Mouse (Mus musculus) midbrain, embryonic 16.5 days (tissue): ENCODE data around the gene Samd5. TPM values are rescaled to one million over a fixed set of nuclear protein-coding genes. Genes with fewer than 3 reads are reported as not detected.

ENCODE experiments used
- ATAC-seq: fragments of 200-750 bp; cut with Nextera tagmentation; 2 replicates; pipeline ENCODE4 v1.8.0; 2017; ENCODE audit warnings: moderate TSS enrichment
- H3K27ac ChIP-seq: fragments of 300-500 bp; sonication (generic); 2 replicates; pipeline ENCODE4 v1.5.1; 2014; ENCODE audit warnings: mild to moderate bottlenecking, low read length, mixed read lengths
- H3K27me3 ChIP-seq: fragments of 300-500 bp; sonication (generic); 2 replicates; pipeline ENCODE4 v1.6.1; 2014; ENCODE audit warnings: low read depth, low read length, mixed read lengths; ENCODE audit not compliant: control insufficient read depth, insufficient read depth
- H3K36me3 ChIP-seq: fragments of 300-500 bp; sonication (generic); 2 replicates; pipeline ENCODE4 v1.6.1; 2014; ENCODE audit warnings: mild to moderate bottlenecking, low read length, moderate library complexity, mixed read lengths; ENCODE audit not compliant: control insufficient read depth, insufficient read depth
- H3K4me1 ChIP-seq: fragments of 300-500 bp; sonication (generic); 2 replicates; pipeline ENCODE4 v1.6.1; 2014; ENCODE audit warnings: mild to moderate bottlenecking, low read length, mixed read lengths; ENCODE audit not compliant: control insufficient read depth, insufficient read depth
- H3K4me2 ChIP-seq: fragments of 300-500 bp; sonication (generic); 2 replicates; pipeline ENCODE4 v1.6.1; 2014; ENCODE audit warnings: mild to moderate bottlenecking, low read length, mixed read lengths
- H3K4me3 ChIP-seq: fragments of 300-500 bp; sonication (generic); 2 replicates; pipeline ENCODE4 v1.5.1; 2014; ENCODE audit warnings: low read depth, mild to moderate bottlenecking, low read length, moderate library complexity, mixed read lengths
- H3K9ac ChIP-seq: fragments of 300-500 bp; sonication (generic); 2 replicates; pipeline ENCODE4 v1.6.1; 2014; ENCODE audit warnings: low read depth, low read length, mixed read lengths
- H3K9me3 ChIP-seq: fragments of 300-500 bp; sonication (generic); replicated peaks from 2 replicates; pipeline ENCODE4 v1.6.1; 2014; ENCODE audit warnings: mild to moderate bottlenecking, low read length, mixed read lengths; ENCODE audit not compliant: control insufficient read depth, poor library complexity, severe bottlenecking
- WGBS: fragments of 180-500 bp; shearing (Covaris S2); extraction: QIAGEN DNeasy Blood & Tissue Kit; methylation state at CpG from one replicate; pipeline ENCODE4 v1.1.7; 2014; 5-methylcytosine and 5-hydroxymethylcytosine counted together
- polyA plus RNA-seq: library from polyadenylated mRNA; unstranded; fragments of >200 nt; fragmentation: Nextera tagmentation; extraction: Ambion mirVana; gene quantifications from 2 replicates; pipeline ENCODE4 v1.2.1, GENCODE M21; 2015

Gene Samd5
- polyA plus RNA-seq, 1 experiment from 2014 or later, result 7.7 TPM

- no peaks in the 10 kb centered on the region for H3K9me3 ChIP-seq
- H3K27me3 ChIP-seq, result no peaks in the 10 kb centered on the region
- H3K27ac ChIP-seq, result no peak overlapping the region
- WGBS, result 72% methylated on average over 5 of the region's 5 CpGs
- H3K4me3 ChIP-seq, result no peak overlapping the region
- H3K4me1 ChIP-seq, result 0 out of 2 replicates have a peak, but pooled peaks cover 6% of the 10 kb centered on the region
- ATAC-seq, result no peak
- H3K4me2 ChIP-seq, result no peak overlapping the region
- H3K36me3 ChIP-seq, result no peaks in the 10 kb centered on the region
- no peak overlapping the region for H3K9ac ChIP-seq
Observed at GRCm38 (mm10) chr10:9603290-9603689, 71.7 kb downstream of the Samd5 start.

- no peak overlapping the region for H3K27ac ChIP-seq
- 0 out of 2 replicates have a peak, but pooled peaks cover 4% of the 10 kb centered on the region for H3K4me1 ChIP-seq
- H3K9me3 ChIP-seq, result no peaks in the 10 kb centered on the region
- no peak overlapping the region for H3K4me2 ChIP-seq
- no peaks in the 10 kb centered on the region for H3K27me3 ChIP-seq
- WGBS, result 86% methylated on average over 5 of the region's 5 CpGs
- ATAC-seq, result no peak
- no peak overlapping the region for H3K9ac ChIP-seq
- H3K36me3 ChIP-seq, result no peaks in the 10 kb centered on the region
- no peak overlapping the region for H3K4me3 ChIP-seq
Observed at GRCm38 (mm10) chr10:9602845-9603244, 72.2 kb downstream of the Samd5 start.

GRCm38 (mm10) chr10:9602389-9602788 is 72.6 kb downstream of the Samd5 start:
- H3K27me3 ChIP-seq, result no peaks in the 10 kb centered on the region
- 92% methylated on average over 4 of the region's 4 CpGs for WGBS
- no peak overlapping the region for H3K27ac ChIP-seq
- no peak for ATAC-seq
- H3K4me3 ChIP-seq, result no peak overlapping the region
- H3K9ac ChIP-seq, result no peak overlapping the region
- no peaks in the 10 kb centered on the region for H3K9me3 ChIP-seq
- no peak overlapping the region for H3K4me2 ChIP-seq
- H3K36me3 ChIP-seq, result no peaks in the 10 kb centered on the region
- 0 out of 2 replicates have a peak, but pooled peaks cover 2% of the 10 kb centered on the region for H3K4me1 ChIP-seq

GRCm38 (mm10) chr10:9596228-9596627 is 78.8 kb downstream of the Samd5 start:
- no peaks in the 10 kb centered on the region for H3K9me3 ChIP-seq
- no peak overlapping the region for H3K27ac ChIP-seq
- H3K4me2 ChIP-seq, result no peak overlapping the region
- peaks cover 2% of the 10 kb centered on the region; the same call in 1 of the 2 replicates for H3K4me1 ChIP-seq
- H3K4me3 ChIP-seq, result no peak overlapping the region
- ATAC-seq, result no peak
- H3K36me3 ChIP-seq, result no peaks in the 10 kb centered on the region
- 72% methylated on average over 5 of the region's 5 CpGs for WGBS
- no peaks in the 10 kb centered on the region for H3K27me3 ChIP-seq
- H3K9ac ChIP-seq, result no peak overlapping the region

- WGBS, result 88% methylated on average over 4 of the region's 4 CpGs
- Histone ChIP-seq H3K9ac (no peak overlapping the region), H3K27me3 (no peaks in the 10 kb centered on the region), H3K4me2 (no peak overlapping the region), H3K4me3 (no peak overlapping the region), H3K4me1 (peaks cover 2% of the 10 kb centered on the region; the same call in 1 of the 2 replicates), H3K36me3 (no peaks in the 10 kb centered on the region), H3K27ac (no peak overlapping the region), H3K9me3 (no peaks in the 10 kb centered on the region)
- ATAC-seq, result no peak
Observed at GRCm38 (mm10) chr10:9594666-9595065, 80.3 kb downstream of the Samd5 start.

- no peaks in the 10 kb centered on the region for H3K36me3 ChIP-seq
- H3K9me3 ChIP-seq, result no peaks in the 10 kb centered on the region
- no peak for ATAC-seq
- WGBS, result 85% methylated on average over 2 of the region's 2 CpGs
- no peak overlapping the region for H3K4me2 ChIP-seq
- H3K4me3 ChIP-seq, result no peak overlapping the region
- H3K9ac ChIP-seq, result no peak overlapping the region
- no peaks in the 10 kb centered on the region for H3K4me1 ChIP-seq
- H3K27ac ChIP-seq, result no peak overlapping the region
- no peaks in the 10 kb centered on the region for H3K27me3 ChIP-seq
Observed at GRCm38 (mm10) chr10:9590606-9591005, 84.4 kb downstream of the Samd5 start.

GRCm38 (mm10) chr10:9586328-9586727 is 88.7 kb downstream of the Samd5 start:
- Histone ChIP-seq H3K9me3 (no peaks in the 10 kb centered on the region), H3K27ac (no peak overlapping the region), H3K4me1 (no peaks in the 10 kb centered on the region), H3K27me3 (no peaks in the 10 kb centered on the region), H3K4me2 (no peak overlapping the region), H3K36me3 (no peaks in the 10 kb centered on the region), H3K9ac (no peak overlapping the region), H3K4me3 (no peak overlapping the region)
- WGBS, result 92% methylated on average over 5 of the region's 5 CpGs
- no peak for ATAC-seq

- H3K27ac ChIP-seq, result no peak overlapping the region
- no peaks in the 10 kb centered on the region for H3K36me3 ChIP-seq
- H3K27me3 ChIP-seq, result no peaks in the 10 kb centered on the region
- no peaks in the 10 kb centered on the region for H3K4me1 ChIP-seq
- no peak overlapping the region for H3K9ac ChIP-seq
- no peaks in the 10 kb centered on the region for H3K9me3 ChIP-seq
- no peak overlapping the region for H3K4me2 ChIP-seq
- ATAC-seq, result no peak
- H3K4me3 ChIP-seq, result no peak overlapping the region
- 88% methylated on average over 5 of the region's 5 CpGs for WGBS
Observed at GRCm38 (mm10) chr10:9579374-9579773, 95.6 kb downstream of the Samd5 start.

GRCm38 (mm10) chr10:9575605-9576004 is 99.4 kb downstream of the Samd5 start:
- Histone ChIP-seq H3K9ac (no peak overlapping the region), H3K4me2 (no peak overlapping the region), H3K9me3 (no peaks in the 10 kb centered on the region), H3K4me3 (no peak overlapping the region), H3K27ac (no peak overlapping the region), H3K36me3 (no peaks in the 10 kb centered on the region), H3K4me1 (no peaks in the 10 kb centered on the region), H3K27me3 (no peaks in the 10 kb centered on the region)
- 30% methylated on average over 4 of the region's 4 CpGs for WGBS
- no peak for ATAC-seq
